Mouse (Mus musculus) ES-Bruce4 (cell line): ENCODE results near the gene Cacna2d3. TPM values are rescaled to one million over a fixed set of nuclear protein-coding genes. Genes with fewer than 3 reads are reported as not detected.
A peak's percentile ranks its signal among the peaks of the same experiment; 100 is the strongest.

Source experiments
- H3K27ac ChIP-seq: 2 replicates; pipeline ENCODE4 v1.5.1; 2012; ENCODE audit warnings: low read length, inconsistent platforms; ENCODE audit not compliant: insufficient read depth
- H3K27me3 ChIP-seq: 2 replicates; pipeline ENCODE4 v1.6.1; 2012; ENCODE audit warnings: mild to moderate bottlenecking, low read length, inconsistent platforms; ENCODE audit not compliant: control insufficient read depth, poor library complexity, insufficient read depth, severe bottlenecking
- H3K36me3 ChIP-seq: 2 replicates; pipeline ENCODE4 v1.6.1; 2012; ENCODE audit warnings: inconsistent platforms, mild to moderate bottlenecking, low read length, moderate library complexity; ENCODE audit not compliant: control insufficient read depth, poor library complexity, insufficient read depth, severe bottlenecking
- H3K4me1 ChIP-seq: one replicate; pipeline ENCODE4 v1.8.1; 2011; ENCODE audit warnings: low read length; ENCODE audit not compliant: control insufficient read depth, insufficient read depth
- H3K4me3 ChIP-seq: 2 replicates; pipeline ENCODE4 v1.5.1; 2011; ENCODE audit warnings: low read depth, mild to moderate bottlenecking, low read length
- H3K9ac ChIP-seq: 2 replicates; pipeline ENCODE4 v1.6.1; 2012; ENCODE audit warnings: low read depth, mild to moderate bottlenecking, inconsistent platforms; ENCODE audit not compliant: poor library complexity, severe bottlenecking
- H3K9me3 ChIP-seq: replicated peaks from 2 replicates; pipeline ENCODE4 v1.6.1; 2012; ENCODE audit warnings: mild to moderate bottlenecking, low read length, inconsistent platforms; ENCODE audit not compliant: control insufficient read depth, poor library complexity, insufficient read depth, severe bottlenecking
- CTCF ChIP-seq: IDR thresholded peaks from one replicate; pipeline ENCODE4 v1.8.1; 2011; ENCODE audit warnings: low read depth, low read length
- EP300 ChIP-seq: IDR thresholded peaks from 2 replicates; pipeline ENCODE4 v1.6.1; 2011; ENCODE audit warnings: low read depth, low read length; ENCODE audit not compliant: insufficient read depth
- POLR2A ChIP-seq: IDR thresholded peaks from one replicate; pipeline ENCODE4 v1.8.1; 2011; ENCODE audit warnings: low read length; ENCODE audit not compliant: insufficient read depth
- polyA plus RNA-seq: library from polyadenylated mRNA; stranded (reverse); fragments of >200 nt; gene quantifications from 2 replicates; pipeline ENCODE4 v1.2.4, GENCODE M21; 2011; ENCODE audit warnings: low read depth; ENCODE audit not compliant: missing spikeins, insufficient read depth, insufficient read length

Gene Cacna2d3
- polyA plus RNA-seq, 1 experiment: not detected

- H3K9ac ChIP-seq: no peak overlapping the region
- no peak for TF ChIP-seq CTCF
- no peak for TF ChIP-seq EP300
- no peak for TF ChIP-seq POLR2A
- H3K27ac ChIP-seq: no peak overlapping the region
- no peaks in the 10 kb centered on the region for H3K27me3 ChIP-seq
- H3K36me3 ChIP-seq: no peaks in the 10 kb centered on the region
- H3K4me3 ChIP-seq: no peak overlapping the region
- H3K9me3 ChIP-seq: no peaks in the 10 kb centered on the region
- H3K4me1 ChIP-seq: peaks cover 7% of the 10 kb centered on the region
Observed at GRCm38 (mm10) chr14:29270541-29270940, 451.1 kb downstream of the Cacna2d3 start.

- no peak overlapping the region for H3K9ac ChIP-seq
- no peak overlapping the region for H3K4me3 ChIP-seq
- no peaks in the 10 kb centered on the region for H3K9me3 ChIP-seq
- peaks cover 7% of the 10 kb centered on the region for H3K4me1 ChIP-seq
- TF ChIP-seq POLR2A (no peak), CTCF (no peak), EP300 (peak; percentile 94)
- H3K27me3 ChIP-seq: no peaks in the 10 kb centered on the region
- no peaks in the 10 kb centered on the region for H3K36me3 ChIP-seq
- H3K27ac ChIP-seq: peak overlapping the region; percentile 55; the same call in 1 of the 2 replicates
Observed at GRCm38 (mm10) chr14:29269816-29270215, 451.8 kb downstream of the Cacna2d3 start.

- H3K36me3 ChIP-seq: no peaks in the 10 kb centered on the region
- peaks cover 7% of the 10 kb centered on the region for H3K4me1 ChIP-seq
- TF ChIP-seq EP300: no peak
- TF ChIP-seq POLR2A: no peak
- TF ChIP-seq CTCF: no peak
- peak overlapping the region; percentile 17; the same call in 1 of the 2 replicates for H3K27ac ChIP-seq
- no peak overlapping the region for H3K4me3 ChIP-seq
- no peaks in the 10 kb centered on the region for H3K27me3 ChIP-seq
- H3K9ac ChIP-seq: no peak overlapping the region
- no peaks in the 10 kb centered on the region for H3K9me3 ChIP-seq
Observed at GRCm38 (mm10) chr14:29268609-29269008, 453.1 kb downstream of the Cacna2d3 start.

- Histone ChIP-seq H3K27ac (no peak overlapping the region), H3K9ac (no peak overlapping the region), H3K4me3 (no peak overlapping the region), H3K36me3 (no peaks in the 10 kb centered on the region), H3K9me3 (no peaks in the 10 kb centered on the region), H3K27me3 (no peaks in the 10 kb centered on the region), H3K4me1 (peaks cover 7% of the 10 kb centered on the region)
- no peak for TF ChIP-seq POLR2A
- peak; percentile 38 for TF ChIP-seq CTCF
Observed at GRCm38 (mm10) chr14:29267233-29267874, 454.3 kb downstream of the Cacna2d3 start.

- H3K27ac ChIP-seq: no peak overlapping the region
Observed at GRCm38 (mm10) chr14:29260621-29261020, 461.0 kb downstream of the Cacna2d3 start.

GRCm38 (mm10) chr14:29243516-29243915, 478.1 kb downstream of the Cacna2d3 start:
- H3K4me3 ChIP-seq: no peak overlapping the region
- no peaks in the 10 kb centered on the region for H3K4me1 ChIP-seq
- H3K27ac ChIP-seq: no peak overlapping the region
- H3K9me3 ChIP-seq: peaks cover 1% of the 10 kb centered on the region; the same call in 1 of the 2 replicates
- no peaks in the 10 kb centered on the region for H3K27me3 ChIP-seq
- TF ChIP-seq EP300 (no peak), CTCF (no peak), POLR2A (no peak)
- H3K9ac ChIP-seq: no peak overlapping the region
- H3K36me3 ChIP-seq: no peaks in the 10 kb centered on the region

More at GRCm38 (mm10) chr14:29260621-29261020, 461.0 kb downstream of the Cacna2d3 start:
- H3K27me3 ChIP-seq: no peaks in the 10 kb centered on the region
- no peaks in the 10 kb centered on the region for H3K4me1 ChIP-seq
- H3K36me3 ChIP-seq: no peaks in the 10 kb centered on the region
- no peak overlapping the region for H3K4me3 ChIP-seq
- H3K9ac ChIP-seq: no peak overlapping the region
- H3K9me3 ChIP-seq: no peaks in the 10 kb centered on the region
- TF ChIP-seq EP300: no peak
- no peak for TF ChIP-seq POLR2A
